Mouse (Mus musculus): ENCODE data around the gene Styxl1. TPM values are rescaled to one million over a fixed set of nuclear protein-coding genes. Genes with fewer than 3 reads are reported as not detected.

Gene Styxl1
- total RNA-seq, 2 experiments from 2014 or later, result not detected

- intact Hi-C loops (cut with DNase I; ENCODE audit: low total_unique reads), result no loop called here
- DNase-seq, result no peak
Measured at GRCm38 (mm10) chr5:135776546-135776945, 1.6 kb downstream of the Styxl1 start.

GRCm38 (mm10) chr5:135772519-135772918, 5.7 kb downstream of the Styxl1 start:
- no peak for DNase-seq
- intact Hi-C loops (cut with DNase I; ENCODE audit: low total_unique reads), result no loop called here

GRCm38 (mm10) chr5:135764971-135765370, 13.2 kb downstream of the Styxl1 start:
- no peak for DNase-seq
- intact Hi-C loops (cut with DNase I; ENCODE audit: low total_unique reads), result loop anchor here (5.0 to 10.0 kb wide), 2 partner anchors 148 to 380 kb away; no protein-coding TSS in a partner anchor

- intact Hi-C loops (cut with DNase I; ENCODE audit: low total_unique reads), result loop anchor here (5.0 to 10.0 kb wide), 2 partner anchors 146 to 379 kb away; no protein-coding TSS in a partner anchor
- peak; percentile 64 for DNase-seq
Measured at GRCm38 (mm10) chr5:135763526-135763925, 14.7 kb downstream of the Styxl1 start.

- no peak for DNase-seq
- intact Hi-C loops (cut with DNase I; ENCODE audit: low total_unique reads), result loop anchor here (5.0 to 10.0 kb wide), 2 partner anchors 145 to 377 kb away; no protein-coding TSS in a partner anchor
Measured at GRCm38 (mm10) chr5:135761881-135762280, 16.3 kb downstream of the Styxl1 start.

- no peak for DNase-seq
Measured at GRCm38 (mm10) chr5:135751595-135751994, 26.6 kb downstream of the Styxl1 start.

GRCm38 (mm10) chr5:135751041-135751440, 27.1 kb downstream of the Styxl1 start:
- DNase-seq, result no peak
- intact Hi-C loops (cut with DNase I; ENCODE audit: low total_unique reads), result no loop called here

More at GRCm38 (mm10) chr5:135751595-135751994, 26.6 kb downstream of the Styxl1 start:
- intact Hi-C loops (cut with DNase I; ENCODE audit: low total_unique reads), result no loop called here

GRCm38 (mm10) chr5:135744742-135745141, 33.4 kb downstream of the Styxl1 start:
- intact Hi-C loops (cut with DNase I; ENCODE audit: low total_unique reads), result no loop called here
- no peak for DNase-seq

GRCm38 (mm10) chr5:135743741-135744609, 34.2 kb downstream of the Styxl1 start, which contains the start of gene Tmem120a:
TSS of gene Tmem120a (minus strand) at chr5:135744448.
- intact Hi-C loops (cut with DNase I; ENCODE audit: low total_unique reads), result no loop called here
- peak; percentile 97 for DNase-seq

GRCm38 (mm10) chr5:135742941-135743740, 35.0 kb downstream of the Styxl1 start:
- no peak for DNase-seq
- intact Hi-C loops (cut with DNase I; ENCODE audit: low total_unique reads), result no loop called here

- intact Hi-C loops (cut with DNase I; ENCODE audit: low total_unique reads), result no loop called here
- no peak for DNase-seq
Measured at GRCm38 (mm10) chr5:135742156-135742555, 36.0 kb downstream of the Styxl1 start.

GRCm38 (mm10) chr5:135738266-135738665, 39.9 kb downstream of the Styxl1 start:
- DNase-seq, result no peak
- intact Hi-C loops (cut with DNase I; ENCODE audit: low total_unique reads), result no loop called here

- DNase-seq, result no peak
Measured at GRCm38 (mm10) chr5:135737154-135737553, 41.0 kb downstream of the Styxl1 start.

GRCm38 (mm10) chr5:135736544-135736943, 41.6 kb downstream of the Styxl1 start:
- no peak for DNase-seq
- intact Hi-C loops (cut with DNase I; ENCODE audit: low total_unique reads), result no loop called here

More at GRCm38 (mm10) chr5:135737154-135737553, 41.0 kb downstream of the Styxl1 start:
- intact Hi-C loops (cut with DNase I; ENCODE audit: low total_unique reads), result no loop called here

- DNase-seq, result no peak
- intact Hi-C loops (cut with DNase I; ENCODE audit: low total_unique reads), result no loop called here
Measured at GRCm38 (mm10) chr5:135735741-135736140, 42.4 kb downstream of the Styxl1 start.

- DNase-seq, result no peak
- intact Hi-C loops (cut with DNase I; ENCODE audit: low total_unique reads), result no loop called here
Measured at GRCm38 (mm10) chr5:135734057-135734680, 44.0 kb downstream of the Styxl1 start.

- intact Hi-C loops (cut with DNase I; ENCODE audit: low total_unique reads), result no loop called here
- DNase-seq, result no peak
Measured at GRCm38 (mm10) chr5:135733071-135733470, 45.1 kb downstream of the Styxl1 start.

GRCm38 (mm10) chr5:135731322-135731721, 46.9 kb downstream of the Styxl1 start:
- DNase-seq, result no peak
- intact Hi-C loops (cut with DNase I; ENCODE audit: low total_unique reads), result no loop called here

- intact Hi-C loops (cut with DNase I; ENCODE audit: low total_unique reads), result no loop called here
- DNase-seq, result no peak
Measured at GRCm38 (mm10) chr5:135730916-135731315, 47.3 kb downstream of the Styxl1 start.

- intact Hi-C loops (cut with DNase I; ENCODE audit: low total_unique reads), result no loop called here
Measured at GRCm38 (mm10) chr5:135730278-135730677, 47.9 kb downstream of the Styxl1 start.

More at GRCm38 (mm10) chr5:135730278-135730677, 47.9 kb downstream of the Styxl1 start:
- DNase-seq, result no peak

Data from gastrocnemius, postnatal 14 days (tissue).